ENCODE assay signal across 40 mouse cellular contexts in the genomic region with DNA sequence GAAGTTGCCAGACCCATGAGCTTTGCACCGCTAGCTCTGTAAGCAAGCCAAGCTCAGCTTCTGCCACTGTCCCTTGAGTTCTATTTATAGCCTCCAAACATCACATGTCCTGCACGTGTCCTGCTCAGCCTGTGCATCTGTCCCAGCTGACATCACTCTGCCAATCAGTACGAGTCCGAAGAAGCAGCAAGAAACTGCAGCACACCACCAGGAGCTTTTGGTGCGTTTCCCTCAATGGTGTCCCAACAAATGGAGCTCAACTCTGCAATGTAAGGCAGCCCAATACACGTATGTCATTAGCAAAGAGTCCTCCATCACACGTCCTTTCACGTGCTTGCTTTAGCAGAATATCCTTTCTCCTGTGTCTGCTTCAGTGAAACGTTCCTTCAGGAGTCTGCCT. TPM values are rescaled to one million over a fixed set of nuclear protein-coding genes. Genes with fewer than 3 reads are reported as not detected.
"Had no signal": no experiment of that assay in that cellular context is flagged by ENCODE, and none has a peak within 500 bp of the region (broad histone marks: within the 10 kb centered on the region; RNA-seq: fewer than 3 reads in every experiment).

No protein-coding gene starts in this region.

- H3K4me2 ChIP-seq: heart, embryonic 11.5 days; heart, embryonic 13.5 days; heart, embryonic 15.5 days; hindbrain, embryonic 13.5 days; hindbrain, embryonic 15.5 days; kidney, embryonic 15.5 days; limb, embryonic 13.5 days; limb, embryonic 15.5 days; liver, embryonic 12.5 days had no signal

- H3K4me3 ChIP-seq: heart, adult 2 months; heart, embryonic 13.5 days; heart, embryonic 15.5 days; hindbrain, embryonic 13.5 days; hindbrain, embryonic 15.5 days; kidney, embryonic 15.5 days; limb, embryonic 13.5 days; limb, embryonic 15.5 days; liver, embryonic 12.5 days had no signal

- DNase-seq: gastrocnemius, postnatal 14 days; gastrocnemius, postnatal 36 days; heart, adult 2 months; heart, postnatal 14 days; heart, postnatal 36 days; kidney, adult 11 months; kidney, adult 2 months; kidney, adult 9 months; kidney, postnatal 14 days; kidney, postnatal 36 days; layer of hippocampus, postnatal 36 days; left cerebral cortex, postnatal 4 days had no signal

- H3K36me3 ChIP-seq: heart, embryonic 13.5 days; heart, embryonic 15.5 days; hindbrain, embryonic 13.5 days; hindbrain, embryonic 15.5 days; kidney, embryonic 15.5 days; limb, embryonic 13.5 days; limb, embryonic 15.5 days; liver, embryonic 12.5 days had no signal

- ATAC-seq: hindbrain, postnatal 0 days; intestine, embryonic 16.5 days; liver, embryonic 12.5 days had no signal

- H3K27ac ChIP-seq: heart, adult 2 months; heart, embryonic 13.5 days; heart, embryonic 15.5 days; hindbrain, embryonic 13.5 days; hindbrain, embryonic 15.5 days; hindbrain, postnatal 0 days; kidney, embryonic 15.5 days; kidney, postnatal 0 days; limb, embryonic 13.5 days; limb, embryonic 15.5 days; liver, embryonic 12.5 days had no signal

- H3K4me1 ChIP-seq: heart, embryonic 13.5 days; heart, embryonic 15.5 days; hindbrain, embryonic 13.5 days; hindbrain, embryonic 15.5 days; kidney, embryonic 15.5 days; limb, embryonic 13.5 days; limb, embryonic 15.5 days; liver, embryonic 12.5 days had no signal

- H3K9ac ChIP-seq: heart, embryonic 13.5 days; heart, embryonic 15.5 days; hindbrain, embryonic 13.5 days; hindbrain, embryonic 15.5 days; kidney, embryonic 15.5 days; limb, embryonic 13.5 days; limb, embryonic 15.5 days; liver, embryonic 12.5 days had no signal

- H3K9me3 ChIP-seq: heart, embryonic 15.5 days; hindbrain, embryonic 13.5 days; hindbrain, embryonic 15.5 days; kidney, embryonic 15.5 days; limb, embryonic 13.5 days; limb, embryonic 15.5 days; liver, embryonic 12.5 days had no signal

RNA-seq across cellular contexts. Expression of gene Hoxb13, which starts 33.6 kb away (rescaled TPM):
- total RNA-seq: gastrocnemius, adult 18-20 months; gastrocnemius, adult 8-10 months; gastrocnemius, postnatal 14 days; gastrocnemius, postnatal 36 days; heart, adult 2 months; heart, postnatal 14 days; heart, postnatal 36 days; hematopoietic stem cell, adult 5-6 weeks; hindbrain, postnatal 0 days; layer of hippocampus, adult 18-20 months; layer of hippocampus, adult 8-10 months; layer of hippocampus, postnatal 14 days; layer of hippocampus, postnatal 36 days; left cerebral cortex, adult 18-20 months; left cerebral cortex, adult 8-10 months; left cerebral cortex, postnatal 10 days; left cerebral cortex, postnatal 25 days; left cerebral cortex, postnatal 4 days; liver, adult 2 months had no signal
- polyA plus RNA-seq: heart, adult 2 months; heart, embryonic 11.5 days; heart, embryonic 13.5 days; heart, embryonic 15.5 days; heart, postnatal 0 days; hindbrain, embryonic 11.5 days; hindbrain, embryonic 13.5 days; hindbrain, embryonic 15.5 days; hindbrain, postnatal 0 days; intestine, embryonic 14.5 days; kidney, adult 2 months; kidney, postnatal 0 days; large intestine, adult 2 months; limb, embryonic 11.5 days; limb, embryonic 13.5 days; limb, embryonic 15.5 days; liver, embryonic 12.5 days had no signal

RNA-seq across cellular contexts. Expression of gene Hoxb9, which starts 43.6 kb away (rescaled TPM):
- total RNA-seq: heart, adult 2 months; heart, postnatal 14 days; heart, postnatal 36 days; hindbrain, postnatal 0 days; layer of hippocampus, adult 18-20 months; layer of hippocampus, adult 8-10 months; layer of hippocampus, postnatal 14 days; layer of hippocampus, postnatal 36 days; left cerebral cortex, adult 18-20 months; left cerebral cortex, postnatal 10 days; left cerebral cortex, postnatal 25 days; left cerebral cortex, postnatal 4 days; liver, adult 2 months had no signal
- polyA plus RNA-seq: heart, adult 2 months; heart, embryonic 13.5 days; heart, postnatal 0 days; hindbrain, postnatal 0 days; liver, adult 2 months; liver, embryonic 12.5 days had no signal

RNA-seq across cellular contexts. Expression of gene Hoxb8, which starts 54.0 kb away (rescaled TPM):
- total RNA-seq: heart, adult 2 months; heart, postnatal 14 days; heart, postnatal 36 days; hematopoietic stem cell, adult 5-6 weeks; layer of hippocampus, adult 18-20 months; layer of hippocampus, adult 8-10 months; layer of hippocampus, postnatal 14 days; layer of hippocampus, postnatal 36 days; left cerebral cortex, adult 18-20 months; left cerebral cortex, adult 8-10 months; left cerebral cortex, postnatal 10 days; left cerebral cortex, postnatal 25 days; left cerebral cortex, postnatal 4 days; liver, adult 2 months had no signal
- polyA plus RNA-seq: heart, adult 2 months; heart, embryonic 13.5 days; heart, embryonic 15.5 days; heart, postnatal 0 days; liver, embryonic 12.5 days had no signal

RNA-seq across cellular contexts. Expression of gene Hoxb7, which starts 58.7 kb away (rescaled TPM):
- total RNA-seq: heart, adult 2 months; heart, postnatal 14 days; heart, postnatal 36 days; hematopoietic stem cell, adult 5-6 weeks; layer of hippocampus, adult 18-20 months; layer of hippocampus, adult 8-10 months; layer of hippocampus, postnatal 14 days; layer of hippocampus, postnatal 36 days; left cerebral cortex, adult 18-20 months; left cerebral cortex, adult 8-10 months; left cerebral cortex, postnatal 10 days; left cerebral cortex, postnatal 25 days; left cerebral cortex, postnatal 4 days had no signal
- polyA plus RNA-seq: heart, adult 2 months had no signal
